Mouse (Mus musculus): ENCODE data around the gene Fanci.

GRCm38 (mm10) chr7:79368664-79369063 is 23.1 kb upstream of the Fanci start:
- TF ChIP-seq CTCF (IDR thresholded peaks at IDR 0.05; ENCODE audit: low read depth) (no peak), EP300 (IDR thresholded peaks at IDR 0.05; ENCODE audit: low read depth) (no peak)
